Mouse (Mus musculus) MEL (cell line): ENCODE results near the gene Tmc4. TPM values are rescaled to one million over a fixed set of nuclear protein-coding genes. Genes with fewer than 3 reads are reported as not detected.

Experiments
- DNase-seq: peaks from one replicate; pipeline ENCODE4 v3.0.0; 2011; ENCODE audit warnings: low read depth, low spot score
- H3K27ac ChIP-seq: 2 replicates; pipeline ENCODE4 v1.5.1; 2012; ENCODE audit warnings: low read depth, mild to moderate bottlenecking, control low read depth, low read length, moderate library complexity; ENCODE audit not compliant: control insufficient read depth
- H3K27me3 ChIP-seq, 2 experiments: fragments of 150-350 bp in 1 of 2; sonication (generic) in 1 of 2; 2 replicates each; pipeline ENCODE4 v1.6.1; 2012; ENCODE audit warnings: low read length in 2 of 2, mild to moderate bottlenecking in 2 of 2, improper control_type of control experiment in 1 of 2, moderate library complexity in 1 of 2; ENCODE audit not compliant: insufficient read depth in 2 of 2, control insufficient read depth in 1 of 2
- H3K36me3 ChIP-seq, 2 experiments: 2 replicates each; pipeline ENCODE4 v1.6.1; 2012 to 2014; ENCODE audit warnings: low read length in 2 of 2, improper control_type of control experiment in 1 of 2, inconsistent platforms in 1 of 2, mild to moderate bottlenecking in 1 of 2; ENCODE audit not compliant: insufficient read depth in 2 of 2, control insufficient read depth in 1 of 2
- H3K4me1 ChIP-seq, 2 experiments: fragments of 150-350 bp in 1 of 2; sonication (generic) in 1 of 2; 2 replicates each; pipeline ENCODE4 v1.6.1; 2012; ENCODE audit warnings: low read length in 2 of 2, improper control_type of control experiment in 1 of 2, mild to moderate bottlenecking in 1 of 2; ENCODE audit not compliant: insufficient read depth in 2 of 2, control insufficient read depth in 1 of 2
- H3K4me3 ChIP-seq, 2 experiments: fragments of 150-350 bp in 1 of 2; sonication (generic) in 1 of 2; 2 replicates each; pipeline ENCODE4 v1.5.1; 2012; ENCODE audit warnings: low read depth in 2 of 2, low read length in 2 of 2, mild to moderate bottlenecking in 2 of 2, moderate library complexity in 2 of 2, control low read depth in 1 of 2, improper control_type of control experiment in 1 of 2; ENCODE audit not compliant: control insufficient read depth in 1 of 2, insufficient read depth in 1 of 2
- H3K79me2 ChIP-seq: 2 replicates; pipeline ENCODE4 v1.6.1; 2012; ENCODE audit warnings: mild to moderate bottlenecking, low read length, moderate library complexity; ENCODE audit not compliant: control insufficient read depth, poor library complexity, insufficient read depth
- H3K9ac ChIP-seq: 2 replicates; pipeline ENCODE4 v1.6.1; 2012; ENCODE audit warnings: low read depth, mild to moderate bottlenecking, control low read depth, low read length, moderate library complexity; ENCODE audit not compliant: control insufficient read depth, poor library complexity, severe bottlenecking
- H3K9me3 ChIP-seq: fragments of 150-350 bp; sonication (generic); replicated peaks from 2 replicates; pipeline ENCODE4 v1.6.1; 2012; ENCODE audit warnings: mild to moderate bottlenecking, low read length, improper control_type of control experiment, moderate library complexity; ENCODE audit not compliant: insufficient read depth
- CHD1 ChIP-seq: IDR thresholded peaks from 2 replicates; pipeline ENCODE4 v1.6.1; 2012; ENCODE audit warnings: low read depth, mild to moderate bottlenecking, inconsistent platforms, low read length, improper control_type of control experiment
- CHD2 ChIP-seq: IDR thresholded peaks from 2 replicates; pipeline ENCODE4 v1.6.1; 2011; ENCODE audit warnings: low read length, improper control_type of control experiment
- ELF1 ChIP-seq: IDR thresholded peaks from 2 replicates; pipeline ENCODE4 v1.6.1; 2014; ENCODE audit warnings: low read depth, mild to moderate bottlenecking, inconsistent platforms, low read length, improper control_type of control experiment, moderate library complexity
- EP300 ChIP-seq, 2 experiments: IDR thresholded peaks; 2 replicates each; pipeline ENCODE4 v1.6.1; 2011; ENCODE audit warnings: improper control_type of control experiment in 2 of 2, low read length in 2 of 2, low read depth in 1 of 2, mild to moderate bottlenecking in 1 of 2
- GABPA ChIP-seq: IDR thresholded peaks from 2 replicates; pipeline ENCODE4 v1.6.1; 2012; ENCODE audit warnings: low read depth, mild to moderate bottlenecking, inconsistent platforms, low read length, improper control_type of control experiment, moderate library complexity
- HCFC1 ChIP-seq: IDR thresholded peaks from 2 replicates; pipeline ENCODE4 v1.6.1; 2012; ENCODE audit warnings: low read depth, mild to moderate bottlenecking, inconsistent platforms, low read length, improper control_type of control experiment, moderate library complexity
- KAT2A ChIP-seq: conservative IDR thresholded peaks from 2 replicates; pipeline ENCODE4 v1.6.1; 2012; ENCODE audit warnings: low read depth, low read length, improper control_type of control experiment, inconsistent platforms
- MAFK ChIP-seq: IDR thresholded peaks from 2 replicates; pipeline ENCODE4 v1.6.1; 2011; ENCODE audit warnings: low read depth, mild to moderate bottlenecking, low read length, improper control_type of control experiment, borderline replicate concordance
- MAZ ChIP-seq: IDR thresholded peaks from 2 replicates; pipeline ENCODE4 v1.6.1; 2012; ENCODE audit warnings: low read depth, mild to moderate bottlenecking, inconsistent platforms, low read length, improper control_type of control experiment
- MXI1 ChIP-seq: IDR thresholded peaks from 2 replicates; pipeline ENCODE4 v1.6.1; 2011; ENCODE audit warnings: mild to moderate bottlenecking, low read depth, low read length, improper control_type of control experiment
- MYB ChIP-seq: IDR thresholded peaks from 2 replicates; pipeline ENCODE4 v1.6.1; 2011; ENCODE audit warnings: mild to moderate bottlenecking, low read depth, low read length, improper control_type of control experiment
- NELFE ChIP-seq: IDR thresholded peaks from 2 replicates; pipeline ENCODE4 v1.6.1; 2011; ENCODE audit warnings: low read depth, low read length, improper control_type of control experiment
- NRF1 ChIP-seq: IDR thresholded peaks from 2 replicates; pipeline ENCODE4 v1.6.1; 2014; ENCODE audit warnings: low read depth, mild to moderate bottlenecking, inconsistent platforms, low read length, improper control_type of control experiment, moderate library complexity; ENCODE audit not compliant: poor library complexity, insufficient read depth, severe bottlenecking
- POLR2A ChIP-seq, 2 experiments: IDR thresholded peaks; 2 replicates each; pipeline ENCODE4 v1.6.1; 2011 to 2012; ENCODE audit warnings: low read length in 2 of 2, mild to moderate bottlenecking in 2 of 2, control low read depth in 1 of 2, improper control_type of control experiment in 1 of 2, low read depth in 1 of 2, moderate library complexity in 1 of 2; ENCODE audit not compliant: control insufficient read depth in 1 of 2, insufficient read depth in 1 of 2, poor library complexity in 1 of 2
- POLR2AphosphoS2 ChIP-seq: IDR thresholded peaks from 2 replicates; pipeline ENCODE4 v1.6.1; 2011; ENCODE audit warnings: low read length, improper control_type of control experiment
- POLR2AphosphoS5 ChIP-seq: IDR thresholded peaks from 2 replicates; pipeline ENCODE4 v1.6.1; 2012; ENCODE audit warnings: low read depth, borderline replicate concordance, mild to moderate bottlenecking, inconsistent platforms, low read length, moderate library complexity, mixed read lengths
- RCOR1 ChIP-seq: IDR thresholded peaks from 2 replicates; pipeline ENCODE4 v1.6.1; 2012; ENCODE audit warnings: low read depth, mild to moderate bottlenecking, inconsistent platforms, low read length, improper control_type of control experiment
- SIN3A ChIP-seq: IDR thresholded peaks from 2 replicates; pipeline ENCODE4 v1.6.1; 2012; ENCODE audit warnings: low read length, improper control_type of control experiment, inconsistent platforms
- SMC3 ChIP-seq: IDR thresholded peaks from 2 replicates; pipeline ENCODE4 v1.6.1; 2011; ENCODE audit warnings: low read depth, low read length, improper control_type of control experiment
- TBP ChIP-seq: IDR thresholded peaks from 2 replicates; pipeline ENCODE4 v1.8.0; 2011; ENCODE audit warnings: low read depth, low read length, improper control_type of control experiment
- TCF12 ChIP-seq: IDR thresholded peaks from 2 replicates; pipeline ENCODE4 v1.6.1; 2014; ENCODE audit warnings: low read depth, mild to moderate bottlenecking, inconsistent platforms, low read length, improper control_type of control experiment, moderate library complexity
- UBTF ChIP-seq: IDR thresholded peaks from 2 replicates; pipeline ENCODE4 v1.6.1; 2012; ENCODE audit warnings: low read depth, mild to moderate bottlenecking, inconsistent platforms, low read length, improper control_type of control experiment, moderate library complexity, borderline replicate concordance; ENCODE audit not compliant: insufficient read depth
- ZC3H11A ChIP-seq: IDR thresholded peaks from 2 replicates; pipeline ENCODE4 v1.6.1; 2012; ENCODE audit warnings: low read depth, mild to moderate bottlenecking, inconsistent platforms, low read length, improper control_type of control experiment
- ZMIZ1 ChIP-seq: IDR thresholded peaks from 2 replicates; pipeline ENCODE4 v1.6.1; 2012; ENCODE audit warnings: low read depth, mild to moderate bottlenecking, inconsistent platforms, low read length, improper control_type of control experiment, moderate library complexity
- ZNF384 ChIP-seq: IDR thresholded peaks from 2 replicates; pipeline ENCODE4 v1.6.1; 2012; ENCODE audit warnings: low read depth, mild to moderate bottlenecking, inconsistent platforms, low read length, improper control_type of control experiment
- polyA plus RNA-seq, 2 experiments: library from polyadenylated mRNA; stranded (reverse) in 1 of 2; unstranded in 1 of 2; fragments of >175 nt in 1 of 2; fragments of >200 nt in 1 of 2; gene quantifications; 2 replicates each; pipeline versions ENCODE4 v1.2.1 to v1.2.4; 2012; ENCODE audit warnings: low replicate concordance in 2 of 2, low read depth in 1 of 2; ENCODE audit not compliant: insufficient read length in 2 of 2, insufficient read depth in 1 of 2, missing spikeins in 1 of 2
- total RNA-seq: library from RNA; depleted of rRNA; stranded (reverse); fragments of 300-350 nt; gene quantifications from 2 replicates; pipeline ENCODE4 v1.2.3, GENCODE M21; 2012

Gene Tmc4
- total and polyA plus RNA-seq, 3 experiments, result 2.7 to 16.8 TPM; not detected in 1

GRCm38 (mm10) chr7:3703879-3704441, 26.6 kb upstream of the Tmc4 start, which contains the start of gene Rps9:
Rps9 (plus strand) TSS chr7:3703993.
- peak; percentile 97 for DNase-seq
- peaks cover 28% of the 10 kb centered on the region for H3K79me2 ChIP-seq
- peak within 1 kb of the TSS; percentile 98 for H3K27ac ChIP-seq
- H3K4me1 ChIP-seq, result peaks cover 0 to 8% of the 10 kb centered on the region in 2 experiments; a peak in 1 of 4 replicates
- peaks cover 6 to 18% of the 10 kb centered on the region in 2 experiments for H3K36me3 ChIP-seq
- no peaks in the 10 kb centered on the region for H3K27me3 ChIP-seq
- no peaks in the 10 kb centered on the region for H3K9me3 ChIP-seq
- H3K4me3 ChIP-seq, result peak within 1 kb of the TSS; percentile 73 to 99
- TF ChIP-seq SMC3, result no peak
- TF ChIP-seq POLR2AphosphoS5, result peak; percentile 99; the same call in 1 of the 2 replicates
- TF ChIP-seq ZMIZ1, result peak; percentile 99
- no peak for TF ChIP-seq GABPA
- TF ChIP-seq MXI1, result 0 out of 2 replicates have a peak, but pooled peaks have one; percentile 5
- TF ChIP-seq NELFE, result peak; percentile 100
- TF ChIP-seq SIN3A, result peak; percentile 92
- peak; percentile 95 to 100 for TF ChIP-seq POLR2A (IDR thresholded peaks at IDR 0.05; ENCODE audit: control insufficient read depth in 1 of 2, insufficient read depth in 1 of 2, low read depth in 1 of 2, low read length in 2 of 2, poor library complexity in 1 of 2)
- TF ChIP-seq TCF12, result peak; percentile 70
- TF ChIP-seq CHD1, result peak; percentile 97
- peak; percentile 89 for TF ChIP-seq HCFC1
- TF ChIP-seq MAZ, result no peak
- TF ChIP-seq POLR2AphosphoS2, result peak; percentile 99
- TF ChIP-seq NRF1, result peak; percentile 77
- 0 out of 2 replicates have a peak, but pooled peaks have one; percentile 44 for TF ChIP-seq ELF1
- TF ChIP-seq KAT2A, result peak; percentile 56; the same call in 1 of the 2 replicates
- TF ChIP-seq MYB, result peak; percentile 58; the same call in 1 of the 2 replicates
- TF ChIP-seq TBP, result peak; percentile 99
- TF ChIP-seq ZNF384, result no peak
- H3K9ac ChIP-seq, result peak within 1 kb of the TSS; percentile 99

- Histone ChIP-seq H3K4me1 (peaks cover 0 to 8% of the 10 kb centered on the region in 2 experiments; a peak in 1 of 4 replicates), H3K79me2 (peaks cover 28% of the 10 kb centered on the region), H3K9ac (peak overlapping the region; percentile 83), H3K9me3 (no peaks in the 10 kb centered on the region), H3K36me3 (peaks cover 6 to 18% of the 10 kb centered on the region in 2 experiments), H3K4me3 (peak overlapping the region; percentile 57 to 99), H3K27me3 (no peaks in the 10 kb centered on the region), H3K27ac (peak overlapping the region; percentile 78)
- peak; percentile 73 for DNase-seq
- no peak for TF ChIP-seq MAFK
- TF ChIP-seq SMC3, result no peak
- TF ChIP-seq CHD1, result no peak
- no peak for TF ChIP-seq CHD2
- no peak; the same call in 1 of the 2 replicates for TF ChIP-seq SIN3A
- no peak for TF ChIP-seq UBTF
- 0 out of 4 replicates have a peak, but pooled peaks of 1 of the 2 experiments have one; percentile 7 for TF ChIP-seq EP300 (IDR thresholded peaks at IDR 0.05; ENCODE audit: low read depth in 1 of 2, low read length in 2 of 2)
- TF ChIP-seq TCF12, result no peak
- no peak for TF ChIP-seq POLR2AphosphoS2
- no peak for TF ChIP-seq ELF1
- peak; percentile 29 for TF ChIP-seq RCOR1
- TF ChIP-seq ZC3H11A, result no peak
- TF ChIP-seq MXI1, result peak; percentile 82
These were observed 26.0 kb upstream of the Tmc4 start for GRCm38 (mm10) chr7:3703148-3703878.
